Mouse (Mus musculus): ENCODE measurements around the gene Ero1l. TPM values are rescaled to one million over a fixed set of nuclear protein-coding genes. Genes with fewer than 3 reads are reported as not detected.

Ero1l gene
- polyA plus RNA-seq, 1 experiment from 2014 or later = 21.1 TPM

DNA sequence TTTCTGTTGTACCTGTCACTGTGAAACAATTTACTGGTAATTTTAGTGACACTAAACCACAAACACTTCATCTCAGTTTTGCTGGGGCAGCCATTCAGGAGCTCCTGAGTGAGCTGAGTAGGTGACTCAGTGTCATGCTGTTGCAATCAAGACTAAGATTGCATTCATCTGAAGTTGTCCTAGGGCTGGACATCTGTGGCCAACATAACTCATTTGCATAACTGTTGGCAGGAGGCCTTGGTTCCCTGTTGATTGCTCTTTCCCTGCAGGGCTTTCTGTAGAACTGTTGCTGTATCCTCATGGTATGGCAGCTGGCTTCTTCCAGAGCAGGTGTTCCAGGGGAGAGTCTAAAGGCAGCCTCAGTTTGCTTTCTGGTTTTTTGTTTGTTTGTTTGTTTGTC, 6.9 kb upstream of the Ero1l start:
- Histone ChIP-seq H3K27me3 (replicated peaks; ENCODE audit: control insufficient read depth, insufficient read depth, low read length) (no peaks in the 10 kb centered on the region), H3K4me1 (replicated peaks; ENCODE audit: control insufficient read depth, insufficient read depth, low read length) (no peaks in the 10 kb centered on the region), H3K27ac (ENCODE audit: low read length) (no peak overlapping the region), H3K4me3 (replicated peaks; ENCODE audit: low read length) (no peak overlapping the region), H3K4me2 (ENCODE audit: low read length) (no peak overlapping the region), H3K9me3 (ENCODE audit: control insufficient read depth, low read length) (no peaks in the 10 kb centered on the region), H3K9ac (replicated peaks; ENCODE audit: low read depth, low read length) (no peak overlapping the region), H3K36me3 (ENCODE audit: control insufficient read depth, insufficient read depth) (no peaks in the 10 kb centered on the region)
- ATAC-seq = no peak

DNA sequence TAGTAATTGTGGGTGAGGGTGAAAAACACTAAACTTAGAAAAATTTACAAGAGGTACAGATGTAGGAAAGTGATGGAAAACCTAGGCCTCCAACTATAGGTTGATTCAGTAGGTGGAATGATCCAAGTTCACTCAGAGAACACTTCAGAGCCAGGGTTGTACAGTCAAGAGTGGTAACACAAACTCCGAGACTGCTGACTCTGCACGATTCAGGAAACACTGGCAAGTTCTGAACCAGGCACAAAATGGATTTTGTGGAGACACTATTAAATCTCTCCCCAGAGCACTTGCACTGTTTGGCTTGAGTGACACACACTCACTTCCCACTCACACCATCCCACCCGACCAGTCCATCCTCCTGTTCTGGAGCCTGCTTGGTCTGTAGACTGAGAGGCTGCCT, 4.7 kb upstream of the Ero1l start:
- Histone ChIP-seq H3K27me3 (replicated peaks; ENCODE audit: control insufficient read depth, insufficient read depth, low read length) (no peaks in the 10 kb centered on the region), H3K9ac (replicated peaks; ENCODE audit: low read depth, low read length) (no peak overlapping the region), H3K4me2 (ENCODE audit: low read length) (no peak overlapping the region), H3K36me3 (ENCODE audit: control insufficient read depth, insufficient read depth) (no peaks in the 10 kb centered on the region), H3K4me3 (replicated peaks; ENCODE audit: low read length) (no peak overlapping the region), H3K27ac (ENCODE audit: low read length) (no peak overlapping the region), H3K4me1 (replicated peaks; ENCODE audit: control insufficient read depth, insufficient read depth, low read length) (0 out of 2 replicates have a peak, but pooled peaks cover 2% of the 10 kb centered on the region), H3K9me3 (ENCODE audit: control insufficient read depth, low read length) (no peaks in the 10 kb centered on the region)
- ATAC-seq = no peak
- WGBS = 91% methylated on average over 3 of the region's 3 CpGs

DNA sequence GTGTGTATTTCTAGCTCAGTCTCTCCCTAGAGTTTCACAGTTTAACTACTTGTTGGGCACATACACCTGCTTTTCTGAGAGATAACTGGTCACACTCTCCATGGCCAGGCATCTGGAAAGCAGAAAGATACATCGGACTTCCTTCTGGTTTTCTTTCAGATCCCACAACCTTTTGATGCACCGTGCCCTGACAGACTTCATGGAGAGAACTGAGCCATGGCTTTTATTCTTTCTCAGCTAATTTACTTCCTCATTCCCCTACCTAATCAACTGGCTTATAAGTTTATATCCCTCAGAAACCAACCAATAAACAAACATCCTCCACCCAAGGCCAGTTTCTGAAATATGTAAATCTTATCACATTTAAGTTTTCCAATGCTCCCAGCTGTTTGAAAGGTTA, 3.9 kb upstream of the Ero1l start:
- H3K4me2 ChIP-seq (ENCODE audit: low read length) = no peak overlapping the region
- peaks cover 3% of the 10 kb centered on the region for H3K4me1 ChIP-seq (replicated peaks; ENCODE audit: control insufficient read depth, insufficient read depth, low read length)
- ATAC-seq = no peak
- no peaks in the 10 kb centered on the region for H3K9me3 ChIP-seq (ENCODE audit: control insufficient read depth, low read length)
- H3K36me3 ChIP-seq (ENCODE audit: control insufficient read depth, insufficient read depth) = no peaks in the 10 kb centered on the region
- H3K27me3 ChIP-seq (replicated peaks; ENCODE audit: control insufficient read depth, insufficient read depth, low read length) = no peaks in the 10 kb centered on the region
- H3K27ac ChIP-seq (ENCODE audit: low read length) = no peak overlapping the region
- no peak overlapping the region for H3K4me3 ChIP-seq (replicated peaks; ENCODE audit: low read length)
- WGBS = 80% methylated on average over 2 of the region's 2 CpGs
- no peak overlapping the region for H3K9ac ChIP-seq (replicated peaks; ENCODE audit: low read depth, low read length)

DNA sequence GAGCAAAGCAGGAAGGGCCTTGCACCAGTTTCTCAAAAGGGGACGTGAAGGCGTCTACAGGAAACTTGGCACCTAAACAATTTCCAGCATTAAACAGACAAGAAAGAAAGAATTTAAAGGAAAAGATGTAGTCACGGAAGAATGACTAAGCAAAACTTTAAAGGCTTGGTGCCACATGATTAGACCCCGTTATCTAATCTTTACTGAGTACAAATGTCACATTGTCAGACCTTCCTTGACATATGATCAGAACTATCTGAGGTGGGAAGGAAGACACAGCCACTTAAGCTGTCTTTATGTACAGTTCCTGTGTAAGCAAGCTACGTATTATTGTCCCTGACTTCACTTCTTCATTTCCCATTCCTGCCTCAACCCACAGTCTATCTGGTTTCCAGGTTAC, 3.1 kb upstream of the Ero1l start:
- ATAC-seq = no peak
- WGBS = 73% methylated on average over 5 of the region's 5 CpGs

DNA sequence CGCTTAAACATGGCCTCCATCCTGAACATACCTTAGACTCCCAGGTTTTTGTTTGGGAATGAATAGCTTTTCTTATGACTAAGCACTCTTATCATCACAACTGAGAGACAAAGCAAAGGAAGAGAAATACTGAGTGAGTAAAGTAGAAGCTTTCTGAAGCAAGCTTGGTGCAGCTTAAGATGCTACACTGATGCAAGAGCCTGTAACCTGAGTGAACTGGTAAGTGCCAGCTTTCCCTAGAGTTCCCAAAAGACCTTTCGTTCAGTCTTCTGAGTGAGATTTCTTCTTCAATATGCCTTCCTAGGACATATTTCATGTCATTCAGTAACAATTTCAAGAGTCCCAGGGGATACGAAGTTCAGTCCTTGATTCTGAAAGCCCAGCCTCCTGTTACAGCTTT, 2.5 kb upstream of the Ero1l start:
- no peaks in the 10 kb centered on the region for H3K36me3 ChIP-seq (ENCODE audit: control insufficient read depth, insufficient read depth)
- no peak overlapping the region for H3K4me2 ChIP-seq (ENCODE audit: low read length)
- no peaks in the 10 kb centered on the region for H3K9me3 ChIP-seq (ENCODE audit: control insufficient read depth, low read length)
- ATAC-seq = no peak
- peaks cover 13% of the 10 kb centered on the region for H3K4me1 ChIP-seq (replicated peaks; ENCODE audit: control insufficient read depth, insufficient read depth, low read length)
- H3K27ac ChIP-seq (ENCODE audit: low read length) = no peak overlapping the region
- no peak overlapping the region for H3K9ac ChIP-seq (replicated peaks; ENCODE audit: low read depth, low read length)
- WGBS = 88% methylated on average over 3 of the region's 3 CpGs
- H3K4me3 ChIP-seq (replicated peaks; ENCODE audit: low read length) = no peak overlapping the region
- H3K27me3 ChIP-seq (replicated peaks; ENCODE audit: control insufficient read depth, insufficient read depth, low read length) = no peaks in the 10 kb centered on the region

More for the DNA sequence above, 3.1 kb upstream of the Ero1l start:
- Histone ChIP-seq H3K4me3 (replicated peaks; ENCODE audit: low read length) (no peak overlapping the region), H3K4me2 (ENCODE audit: low read length) (no peak overlapping the region), H3K36me3 (ENCODE audit: control insufficient read depth, insufficient read depth) (no peaks in the 10 kb centered on the region), H3K4me1 (replicated peaks; ENCODE audit: control insufficient read depth, insufficient read depth, low read length) (peaks cover 9% of the 10 kb centered on the region), H3K27me3 (replicated peaks; ENCODE audit: control insufficient read depth, insufficient read depth, low read length) (no peaks in the 10 kb centered on the region), H3K9me3 (ENCODE audit: control insufficient read depth, low read length) (no peaks in the 10 kb centered on the region), H3K9ac (replicated peaks; ENCODE audit: low read depth, low read length) (no peak overlapping the region), H3K27ac (ENCODE audit: low read length) (no peak overlapping the region)

DNA sequence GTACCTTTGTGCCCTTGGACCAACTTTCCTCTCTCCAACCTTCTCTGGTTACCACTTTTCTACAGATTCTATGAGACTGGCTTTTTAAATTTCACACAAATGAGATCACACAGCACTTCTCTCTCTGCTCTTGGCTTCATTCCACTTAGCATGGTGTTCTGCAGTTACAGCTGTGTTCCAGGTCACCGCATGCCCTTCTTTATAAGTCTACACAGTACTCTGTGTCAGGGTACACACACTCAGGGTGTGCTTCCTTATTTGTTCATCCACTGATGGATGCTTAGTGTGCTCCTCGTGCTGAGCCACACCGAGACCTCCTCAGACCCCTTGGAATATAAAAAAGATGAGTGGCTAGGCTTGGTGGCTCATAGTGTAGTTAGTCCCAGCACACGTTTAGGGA, 1.5 kb upstream of the Ero1l start:
- no peak overlapping the region for H3K4me3 ChIP-seq (replicated peaks; ENCODE audit: low read length)
- H3K27ac ChIP-seq (ENCODE audit: low read length) = no peak overlapping the region
- no peaks in the 10 kb centered on the region for H3K9me3 ChIP-seq (ENCODE audit: control insufficient read depth, low read length)
- no peak for ATAC-seq
- H3K4me2 ChIP-seq (ENCODE audit: low read length) = no peak overlapping the region
- H3K4me1 ChIP-seq (replicated peaks; ENCODE audit: control insufficient read depth, insufficient read depth, low read length) = peaks cover 22% of the 10 kb centered on the region
- H3K27me3 ChIP-seq (replicated peaks; ENCODE audit: control insufficient read depth, insufficient read depth, low read length) = no peaks in the 10 kb centered on the region
- H3K36me3 ChIP-seq (ENCODE audit: control insufficient read depth, insufficient read depth) = no peaks in the 10 kb centered on the region
- H3K9ac ChIP-seq (replicated peaks; ENCODE audit: low read depth, low read length) = no peak overlapping the region
- 79% methylated on average over 4 of the region's 4 CpGs for WGBS

DNA sequence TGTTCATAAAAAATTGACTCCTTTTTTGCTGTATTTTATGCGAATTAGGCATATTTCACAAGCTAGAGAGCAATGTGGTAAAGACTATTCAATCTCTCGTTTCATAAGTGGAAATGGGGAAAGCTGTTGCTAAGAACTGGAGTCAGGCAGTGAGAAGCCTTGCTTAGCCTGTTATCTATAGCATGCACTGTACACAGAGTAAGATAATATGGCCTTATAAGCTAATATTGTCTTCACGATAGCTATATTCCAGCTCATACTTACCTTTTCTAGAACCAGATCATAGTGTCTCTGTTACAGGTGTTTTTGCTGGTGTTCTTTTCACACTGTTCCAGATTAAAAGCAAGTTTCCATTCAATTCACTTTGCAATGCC, 653 bp upstream of the Ero1l start:
- Histone ChIP-seq H3K4me3 (replicated peaks; ENCODE audit: low read length) (no peak overlapping the region), H3K27ac (ENCODE audit: low read length) (no peak overlapping the region), H3K4me2 (ENCODE audit: low read length) (no peak overlapping the region; the same call in 1 of the 2 replicates), H3K9ac (replicated peaks; ENCODE audit: low read depth, low read length) (no peak overlapping the region), H3K27me3 (replicated peaks; ENCODE audit: control insufficient read depth, insufficient read depth, low read length) (no peaks in the 10 kb centered on the region), H3K36me3 (ENCODE audit: control insufficient read depth, insufficient read depth) (no peaks in the 10 kb centered on the region), H3K9me3 (ENCODE audit: control insufficient read depth, low read length) (no peaks in the 10 kb centered on the region), H3K4me1 (replicated peaks; ENCODE audit: control insufficient read depth, insufficient read depth, low read length) (peaks cover 22% of the 10 kb centered on the region)
- WGBS = 61% methylated on average over 3 of the region's 3 CpGs
- ATAC-seq = no peak

DNA sequence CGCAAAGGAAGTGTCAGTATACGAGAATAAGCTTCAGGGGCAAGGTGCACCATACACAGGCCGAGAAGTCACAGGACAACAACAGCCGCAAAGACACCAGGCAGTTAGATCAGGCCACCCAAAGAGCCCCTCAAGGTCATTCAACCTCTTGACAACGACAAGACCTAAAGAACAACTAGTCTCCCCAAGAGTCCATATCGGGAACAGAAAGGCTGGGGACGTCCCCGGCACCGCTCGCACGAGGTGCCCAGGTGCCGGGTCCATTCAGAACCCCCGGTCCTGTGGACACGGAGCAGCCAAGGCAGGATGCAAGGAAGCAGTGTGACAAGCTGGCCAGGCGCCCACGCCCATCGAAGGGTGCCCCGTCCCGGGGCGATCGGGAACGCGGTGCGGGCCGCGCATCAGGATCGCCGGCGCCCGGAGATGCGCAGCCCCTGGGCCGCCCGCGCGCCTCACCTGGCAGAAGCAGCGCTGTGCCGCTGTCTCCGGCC, 605 bp downstream of the Ero1l start:
- H3K36me3 ChIP-seq (ENCODE audit: control insufficient read depth, insufficient read depth) = no peaks in the 10 kb centered on the region
- H3K9me3 ChIP-seq (ENCODE audit: control insufficient read depth, low read length) = no peaks in the 10 kb centered on the region
- peak overlapping the region; percentile 93 for H3K9ac ChIP-seq (replicated peaks; ENCODE audit: low read depth, low read length)
- peak overlapping the region; percentile 77 for H3K4me2 ChIP-seq (ENCODE audit: low read length)
- peak overlapping the region; percentile 96 for H3K4me3 ChIP-seq (replicated peaks; ENCODE audit: low read length)
- under 1% methylated on average over 29 of the region's 38 CpGs for WGBS
- no peak; the same call in none of the 2 replicates for ATAC-seq
- peak overlapping the region; percentile 91 for H3K27ac ChIP-seq (ENCODE audit: low read length)
- H3K27me3 ChIP-seq (replicated peaks; ENCODE audit: control insufficient read depth, insufficient read depth, low read length) = no peaks in the 10 kb centered on the region
- H3K4me1 ChIP-seq (replicated peaks; ENCODE audit: control insufficient read depth, insufficient read depth, low read length) = peaks cover 22% of the 10 kb centered on the region

DNA sequence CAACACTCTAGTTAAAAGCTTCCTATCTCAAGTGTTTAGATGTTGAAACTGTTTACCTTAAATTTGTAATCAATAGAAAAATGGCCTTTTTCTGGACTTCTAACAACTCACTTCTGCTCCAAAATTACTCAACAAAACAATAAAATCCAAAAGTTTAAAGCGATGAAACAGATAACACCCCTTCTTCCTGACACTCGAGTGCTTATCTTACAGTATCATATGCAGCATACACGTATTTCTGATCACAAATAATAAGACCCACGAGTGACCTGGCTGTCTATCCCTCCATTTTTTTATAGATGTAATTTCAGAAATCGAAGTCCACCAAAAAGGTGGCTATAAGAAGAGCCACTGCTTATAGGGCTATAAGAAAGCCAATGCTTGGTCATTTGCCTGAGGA, 1.6 kb downstream of the Ero1l start:
- 80% methylated on average over 5 of the region's 5 CpGs for WGBS
- no peak for ATAC-seq
- no peaks in the 10 kb centered on the region for H3K27me3 ChIP-seq (replicated peaks; ENCODE audit: control insufficient read depth, insufficient read depth, low read length)
- peaks cover 22% of the 10 kb centered on the region for H3K4me1 ChIP-seq (replicated peaks; ENCODE audit: control insufficient read depth, insufficient read depth, low read length)
- H3K9me3 ChIP-seq (ENCODE audit: control insufficient read depth, low read length) = no peaks in the 10 kb centered on the region
- H3K4me2 ChIP-seq (ENCODE audit: low read length) = peak overlapping the region; percentile 77
- H3K9ac ChIP-seq (replicated peaks; ENCODE audit: low read depth, low read length) = peak overlapping the region; percentile 93
- H3K27ac ChIP-seq (ENCODE audit: low read length) = no peak overlapping the region
- no peaks in the 10 kb centered on the region for H3K36me3 ChIP-seq (ENCODE audit: control insufficient read depth, insufficient read depth)
- H3K4me3 ChIP-seq (replicated peaks; ENCODE audit: low read length) = peak overlapping the region; percentile 96

DNA sequence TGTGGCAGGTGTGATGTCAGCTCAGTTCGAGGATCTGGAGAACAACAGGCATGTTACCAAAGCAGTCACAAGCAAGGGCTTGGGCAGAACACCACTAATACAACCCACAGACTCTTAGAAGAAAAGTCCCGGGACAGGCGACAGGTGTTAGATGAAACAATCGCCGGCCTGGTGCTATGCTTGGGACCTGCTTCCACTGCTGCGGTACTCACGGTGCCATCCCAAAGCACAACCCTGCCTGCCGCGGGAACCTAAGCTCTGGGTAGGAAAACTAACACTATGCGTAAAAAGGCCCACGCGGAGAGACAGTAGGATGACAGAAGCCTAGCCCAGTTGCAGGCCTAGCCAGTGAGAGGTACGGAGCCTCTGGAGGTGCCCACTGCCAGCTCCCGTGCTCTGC, 8.5 kb downstream of the Ero1l start:
- ATAC-seq = no peak
- Histone ChIP-seq H3K27ac (ENCODE audit: low read length) (no peak overlapping the region), H3K4me2 (ENCODE audit: low read length) (no peak overlapping the region), H3K9ac (replicated peaks; ENCODE audit: low read depth, low read length) (no peak overlapping the region), H3K4me3 (replicated peaks; ENCODE audit: low read length) (no peak overlapping the region), H3K4me1 (replicated peaks; ENCODE audit: control insufficient read depth, insufficient read depth, low read length) (no peaks in the 10 kb centered on the region), H3K36me3 (ENCODE audit: control insufficient read depth, insufficient read depth) (peaks cover 1% of the 10 kb centered on the region), H3K27me3 (replicated peaks; ENCODE audit: control insufficient read depth, insufficient read depth, low read length) (no peaks in the 10 kb centered on the region), H3K9me3 (ENCODE audit: control insufficient read depth, low read length) (no peaks in the 10 kb centered on the region)
- 92% methylated on average over 14 of the region's 14 CpGs for WGBS
